Mouse (Mus musculus): Measurements from ENCODE around the gene Eri2. TPM values are rescaled to one million over a fixed set of nuclear protein-coding genes. Genes with fewer than 3 reads are reported as not detected.
"Not testable (repeated sequence)": the region's sequence is repeated elsewhere in the genome, so short reads cannot be mapped to it uniquely, and the experiment has no call there.

The Eri2 gene
- polyA plus RNA-seq, 1 experiment from 2014 or later, result 36.5 TPM

DNA sequence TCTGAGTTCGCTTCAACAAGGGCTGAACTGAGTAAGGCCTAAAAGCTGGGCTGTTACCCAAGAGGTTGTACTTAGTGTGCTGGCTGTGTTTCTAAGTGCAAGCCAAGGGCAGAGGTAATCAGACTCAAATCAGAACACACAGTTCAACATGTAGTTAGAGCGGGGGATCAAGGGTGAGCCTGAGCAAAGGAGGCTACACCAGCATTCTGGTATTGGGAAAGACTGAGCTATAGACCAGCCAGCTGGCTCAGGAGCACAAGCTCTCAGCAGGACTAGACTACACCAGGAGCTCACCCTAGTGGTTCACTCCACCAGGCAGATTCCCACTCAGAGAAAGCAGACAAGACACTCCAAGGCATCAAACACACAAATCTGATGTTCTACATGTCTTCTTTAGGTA is 10.4 kb downstream of the Eri2 start:
- WGBS, result 93% methylated on average over 2 of the region's 2 CpGs
- Histone ChIP-seq H3K4me1 (no peaks in the 10 kb centered on the region), H3K4me3 (replicated peaks) (no peak overlapping the region), H3K27me3 (no peaks in the 10 kb centered on the region), H3K9ac (no peak overlapping the region), H3K4me2 (no peak overlapping the region), H3K27ac (no peak overlapping the region), H3K36me3 (replicated peaks) (peaks cover 53% of the 10 kb centered on the region), H3K9me3 (no peaks in the 10 kb centered on the region)
- ATAC-seq (ENCODE audit: low FRiP score), result no peak

DNA sequence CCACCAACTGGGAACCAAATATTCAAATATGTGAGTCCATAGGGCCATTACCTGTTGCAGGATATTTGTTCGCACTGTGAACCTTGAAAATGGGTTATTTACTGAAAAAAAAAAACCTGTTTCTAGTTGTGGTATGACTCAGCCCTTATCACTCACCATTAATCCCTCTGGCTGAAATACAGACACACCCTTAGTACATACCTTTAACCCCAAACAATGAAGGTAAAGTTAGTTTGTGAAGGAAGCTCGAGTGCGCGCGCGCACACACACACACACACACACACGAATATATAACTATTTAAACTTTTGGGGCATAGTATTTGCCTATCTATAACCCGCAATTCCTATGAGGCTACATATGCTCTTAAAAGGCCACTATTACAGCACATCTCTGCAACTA is 24.0 kb downstream of the Eri2 start:
- Histone ChIP-seq H3K9me3 (no peaks in the 10 kb centered on the region), H3K27me3 (no peaks in the 10 kb centered on the region), H3K27ac (no peak overlapping the region), H3K4me2 (no peak overlapping the region), H3K9ac (no peak overlapping the region), H3K36me3 (replicated peaks) (no peaks in the 10 kb centered on the region), H3K4me3 (replicated peaks) (no peak overlapping the region), H3K4me1 (no peaks in the 10 kb centered on the region)
- WGBS, result 94% methylated on average over 8 of the region's 8 CpGs
- ATAC-seq (ENCODE audit: low FRiP score), result no peak

DNA sequence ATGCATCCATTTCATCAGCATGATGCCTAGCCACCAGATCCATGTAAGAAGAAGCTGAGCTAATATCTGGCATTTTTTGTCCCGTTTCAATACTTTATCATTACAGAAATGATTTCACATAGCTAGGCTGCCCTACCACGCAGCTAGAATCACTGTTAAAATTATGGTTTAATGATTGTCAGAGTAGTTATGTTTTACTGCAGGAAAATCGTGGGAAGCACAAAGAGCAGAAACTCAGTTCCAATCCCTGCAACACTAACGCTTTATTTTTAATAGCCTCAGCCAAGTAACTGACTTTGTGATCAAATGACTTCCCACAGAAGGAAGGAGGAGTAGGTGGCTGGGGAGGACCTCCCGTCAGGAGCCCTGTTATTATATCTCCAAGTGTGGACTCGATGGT is 26.9 kb downstream of the Eri2 start:
- no peak overlapping the region for H3K9ac ChIP-seq
- no peak overlapping the region for H3K4me2 ChIP-seq
- H3K9me3 ChIP-seq, result no peaks in the 10 kb centered on the region
- no peak overlapping the region for H3K27ac ChIP-seq
- no peak overlapping the region for H3K4me3 ChIP-seq (replicated peaks)
- ATAC-seq (ENCODE audit: low FRiP score), result no peak
- no peaks in the 10 kb centered on the region for H3K36me3 ChIP-seq (replicated peaks)
- WGBS, result 92% methylated on average over 6 of the region's 6 CpGs
- H3K4me1 ChIP-seq, result no peaks in the 10 kb centered on the region
- H3K27me3 ChIP-seq, result no peaks in the 10 kb centered on the region

DNA sequence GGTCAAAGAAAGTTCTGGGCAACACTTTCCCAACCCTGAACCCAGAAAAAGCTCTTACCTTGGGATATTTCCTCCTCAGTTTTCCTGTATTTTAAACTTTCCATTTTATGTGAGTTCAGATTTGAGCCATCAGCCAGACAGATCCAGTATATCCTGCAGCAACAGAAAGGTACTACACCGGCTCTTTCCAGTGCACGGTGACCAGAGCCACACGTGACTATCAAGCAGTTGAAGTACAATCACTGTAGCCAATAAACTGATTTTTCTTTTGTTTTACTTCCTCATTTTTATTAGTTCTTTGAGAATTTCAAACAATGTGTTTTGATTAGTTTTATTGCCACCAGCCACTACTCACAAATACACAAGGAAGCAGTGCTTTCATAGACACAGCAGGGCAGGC is 29.5 kb downstream of the Eri2 start:
- Histone ChIP-seq H3K36me3 (replicated peaks) (no peaks in the 10 kb centered on the region), H3K9me3 (no peaks in the 10 kb centered on the region), H3K9ac (no peak overlapping the region), H3K27me3 (no peaks in the 10 kb centered on the region), H3K4me1 (no peaks in the 10 kb centered on the region), H3K27ac (no peak overlapping the region), H3K4me3 (replicated peaks) (no peak overlapping the region), H3K4me2 (no peak overlapping the region)
- no peak for ATAC-seq (ENCODE audit: low FRiP score)
- WGBS, result 92% methylated on average over 3 of the region's 3 CpGs

DNA sequence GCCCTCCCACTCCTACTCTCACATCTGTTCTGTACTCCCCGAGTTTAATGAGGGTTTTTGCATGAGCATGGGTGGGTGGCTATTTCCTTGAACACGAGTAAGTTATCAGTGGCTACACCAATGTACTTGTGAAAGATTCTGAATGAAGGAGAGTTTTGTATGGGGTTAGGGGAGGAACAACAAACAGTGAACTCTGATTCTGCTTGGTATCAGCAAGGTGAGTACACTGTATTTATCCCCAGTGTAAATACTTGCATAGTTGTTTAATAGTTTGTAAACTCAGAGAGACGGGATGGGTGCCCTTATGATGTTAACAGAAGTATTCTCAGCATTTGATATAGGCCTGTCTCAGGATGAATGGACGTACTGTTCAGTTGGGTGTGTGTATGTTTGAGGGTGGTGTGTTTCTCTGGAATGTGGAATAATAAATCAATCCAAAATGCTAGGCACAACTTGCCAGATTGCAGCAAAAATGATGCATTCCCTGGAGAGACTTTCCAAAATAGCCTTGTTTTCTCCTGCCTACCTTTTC is 31.6 kb downstream of the Eri2 start:
- Histone ChIP-seq H3K9me3 (no peaks in the 10 kb centered on the region), H3K27me3 (no peaks in the 10 kb centered on the region), H3K27ac (no peak overlapping the region), H3K36me3 (replicated peaks) (no peaks in the 10 kb centered on the region), H3K4me3 (replicated peaks) (no peak overlapping the region), H3K4me2 (no peak overlapping the region), H3K9ac (no peak overlapping the region), H3K4me1 (no peaks in the 10 kb centered on the region)
- no peak for ATAC-seq (ENCODE audit: low FRiP score)
- WGBS, result 75% methylated on average over 4 of the region's 4 CpGs

DNA sequence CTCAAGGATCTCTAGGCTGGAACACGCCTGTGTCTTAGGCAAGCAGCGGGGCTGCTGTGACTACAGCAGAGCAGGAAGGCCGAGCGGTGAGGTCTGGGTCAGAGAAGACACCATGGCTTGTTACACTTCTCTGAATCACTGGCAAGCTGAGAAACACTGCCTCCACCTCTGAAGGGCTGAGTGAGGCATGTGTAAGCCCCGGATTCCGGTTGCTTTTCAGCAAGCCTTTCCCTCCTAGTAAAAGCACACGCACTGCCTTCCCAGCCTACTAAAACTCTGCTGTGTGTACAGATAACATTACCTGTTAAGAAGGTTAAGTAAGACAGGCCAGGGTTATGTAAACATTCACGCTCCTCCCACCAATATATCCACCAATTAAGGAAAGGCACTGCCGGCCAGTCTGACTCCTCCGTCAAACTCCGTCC is 33.3 kb downstream of the Eri2 start, which contains the start of gene Acsm3:
Gene Acsm3 (plus strand): TSS at position 397 of the 425 bp plus-strand sequence.
- H3K9me3 ChIP-seq, result no peaks in the 10 kb centered on the region
- no peak within 1 kb of the TSS for H3K4me3 ChIP-seq (replicated peaks)
- H3K27me3 ChIP-seq, result no peaks in the 10 kb centered on the region
- H3K27ac ChIP-seq, result no peak within 1 kb of the TSS
- no peak within 1 kb of the TSS for H3K4me2 ChIP-seq
- H3K4me1 ChIP-seq, result no peaks in the 10 kb centered on the region
- H3K9ac ChIP-seq, result no peak within 1 kb of the TSS
- 88% methylated on average over 11 of the region's 11 CpGs for WGBS
- no peak for ATAC-seq (ENCODE audit: low FRiP score)
- no peaks in the 10 kb centered on the region for H3K36me3 ChIP-seq (replicated peaks)

DNA sequence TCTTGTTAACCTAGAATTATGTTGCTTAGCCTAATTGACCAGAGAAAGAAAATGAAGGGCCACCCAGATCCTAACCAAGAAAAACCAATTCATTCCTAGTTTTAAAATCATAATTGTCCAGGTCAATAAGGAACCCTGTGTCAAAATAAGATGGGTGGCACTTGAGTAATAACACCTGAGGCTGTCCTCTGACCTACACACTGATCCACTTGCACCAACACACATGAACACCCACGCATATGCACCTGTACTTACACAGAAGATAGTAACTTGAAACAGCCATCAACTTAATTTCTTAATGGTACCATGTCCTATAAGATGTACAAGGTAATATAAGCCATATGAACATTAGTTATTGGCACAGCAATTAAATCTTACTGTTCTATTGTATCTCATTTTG is 40.2 kb downstream of the Eri2 start:
- Histone ChIP-seq H3K4me2 (no peak overlapping the region), H3K4me1 (no peaks in the 10 kb centered on the region), H3K4me3 (replicated peaks) (no peak overlapping the region), H3K27me3 (no peaks in the 10 kb centered on the region), H3K36me3 (replicated peaks) (no peaks in the 10 kb centered on the region), H3K9ac (no peak overlapping the region), H3K9me3 (no peaks in the 10 kb centered on the region), H3K27ac (no peak overlapping the region)
- ATAC-seq (ENCODE audit: low FRiP score), result no peak
- WGBS, result 88% methylated on average over 1 of the region's 1 CpGs

DNA sequence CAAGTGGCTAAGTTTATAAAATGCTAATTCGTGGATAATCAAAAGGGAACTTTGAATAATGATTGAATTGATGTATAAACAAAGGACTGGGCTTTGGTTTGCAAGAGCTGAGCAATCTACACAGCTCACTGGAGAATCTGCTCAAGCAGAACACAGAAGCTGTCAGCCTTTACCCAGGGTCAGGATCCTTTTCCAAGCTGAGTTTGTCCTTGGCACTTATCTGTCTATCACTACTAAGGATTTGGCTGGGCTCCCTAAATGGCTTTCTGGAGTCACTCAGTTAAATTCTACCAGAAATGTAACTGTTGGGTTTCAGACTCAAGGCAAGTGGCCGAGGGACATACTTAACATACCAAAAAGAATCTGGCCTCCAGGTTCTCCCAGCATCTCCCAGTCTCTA is 43.9 kb downstream of the Eri2 start:
- H3K27me3 ChIP-seq, result no peaks in the 10 kb centered on the region
- H3K36me3 ChIP-seq (replicated peaks), result no peaks in the 10 kb centered on the region
- ATAC-seq (ENCODE audit: low FRiP score), result no peak
- no peak overlapping the region for H3K9ac ChIP-seq
- no peak overlapping the region for H3K4me2 ChIP-seq
- H3K27ac ChIP-seq, result no peak overlapping the region
- no peaks in the 10 kb centered on the region for H3K9me3 ChIP-seq
- H3K4me1 ChIP-seq, result no peaks in the 10 kb centered on the region
- H3K4me3 ChIP-seq (replicated peaks), result no peak overlapping the region
- WGBS, result 69% methylated on average over 2 of the region's 2 CpGs

DNA sequence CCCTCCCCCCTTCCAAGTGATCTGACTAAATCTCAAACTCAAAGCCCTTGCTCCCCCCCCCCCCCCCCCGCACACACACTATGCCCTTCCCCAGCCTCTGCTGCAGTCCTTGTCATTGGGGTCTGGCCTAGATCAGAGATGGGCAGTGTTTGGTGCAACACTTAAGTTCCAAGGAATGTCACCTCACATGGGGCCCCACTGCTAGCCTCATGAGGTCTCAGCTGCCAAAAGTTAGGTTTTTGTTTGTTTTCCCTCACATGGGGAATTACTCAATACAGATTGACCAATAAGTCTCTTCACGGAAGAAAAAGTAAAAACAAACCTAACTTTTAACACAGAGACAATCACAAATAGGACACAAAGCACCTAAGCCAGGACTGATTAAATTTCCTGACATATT is 45.1 kb downstream of the Eri2 start:
- Histone ChIP-seq H3K4me3 (replicated peaks) (no peak overlapping the region), H3K4me1 (peaks cover 7% of the 10 kb centered on the region), H3K36me3 (replicated peaks) (no peaks in the 10 kb centered on the region), H3K4me2 (no peak overlapping the region), H3K27ac (no peak overlapping the region), H3K27me3 (no peaks in the 10 kb centered on the region), H3K9ac (no peak overlapping the region), H3K9me3 (no peaks in the 10 kb centered on the region)
- WGBS, result 83% methylated on average over 1 of the region's 2 CpGs
- ATAC-seq (ENCODE audit: low FRiP score), result no peak

DNA sequence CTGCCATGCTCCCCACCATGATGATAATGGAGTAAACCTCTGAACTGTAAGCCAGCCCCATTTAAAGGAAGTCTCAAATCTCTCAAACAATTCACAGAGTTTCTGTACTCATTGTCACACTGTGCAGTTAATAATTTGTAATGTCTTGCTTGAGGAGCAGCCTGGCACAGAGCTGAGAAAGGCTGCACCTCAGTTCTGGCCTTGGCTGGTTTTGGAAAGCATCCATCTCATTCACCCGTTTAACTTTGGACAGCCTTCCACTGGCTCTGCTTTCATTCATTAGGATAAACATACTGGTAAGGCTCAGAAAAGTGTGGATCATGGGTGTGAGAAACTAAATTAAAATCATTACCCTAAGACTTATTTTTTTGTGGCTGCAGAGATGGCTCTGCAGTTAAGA is 48.0 kb downstream of the Eri2 start:
- Histone ChIP-seq H3K9me3 (no peaks in the 10 kb centered on the region), H3K9ac (no peak overlapping the region), H3K27me3 (no peaks in the 10 kb centered on the region), H3K4me1 (peaks cover 7% of the 10 kb centered on the region), H3K36me3 (replicated peaks) (no peaks in the 10 kb centered on the region), H3K4me2 (no peak overlapping the region), H3K4me3 (replicated peaks) (no peak overlapping the region), H3K27ac (no peak overlapping the region)
- no peak for ATAC-seq (ENCODE audit: low FRiP score)
- WGBS, result 97% methylated on average over 1 of the region's 1 CpGs

DNA sequence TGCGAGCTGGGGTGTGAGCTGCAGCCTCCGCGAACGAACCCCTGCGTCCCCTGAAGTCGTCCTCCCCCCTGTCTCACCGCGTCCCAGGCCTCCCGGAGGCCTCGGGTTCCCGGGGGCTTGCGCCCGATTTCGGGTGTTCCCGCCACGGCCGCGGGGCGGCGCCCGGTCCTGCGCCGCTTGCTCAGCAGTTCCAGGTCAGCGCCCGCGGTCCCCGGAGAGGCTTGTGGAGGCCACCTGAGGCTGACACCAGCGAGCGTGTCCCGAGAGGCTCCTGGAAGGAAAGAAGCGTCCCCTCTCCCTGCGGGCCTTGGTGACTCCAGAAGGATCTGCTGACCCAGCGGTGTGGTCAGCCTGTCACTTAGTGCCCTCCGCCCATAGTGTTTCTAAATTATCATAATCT is 49.5 kb downstream of the Eri2 start:
- no peaks in the 10 kb centered on the region for H3K27me3 ChIP-seq
- H3K9me3 ChIP-seq, result no peaks in the 10 kb centered on the region
- peak overlapping the region; percentile 45 for H3K4me2 ChIP-seq
- peak overlapping the region; percentile 10 for H3K4me3 ChIP-seq (replicated peaks)
- H3K27ac ChIP-seq, result no peak overlapping the region
- H3K4me1 ChIP-seq, result peaks cover 7% of the 10 kb centered on the region
- no peaks in the 10 kb centered on the region for H3K36me3 ChIP-seq (replicated peaks)
- H3K9ac ChIP-seq, result no peak overlapping the region
- 7% methylated on average over 34 of the region's 34 CpGs for WGBS
- ATAC-seq (ENCODE audit: low FRiP score), result no peak

DNA sequence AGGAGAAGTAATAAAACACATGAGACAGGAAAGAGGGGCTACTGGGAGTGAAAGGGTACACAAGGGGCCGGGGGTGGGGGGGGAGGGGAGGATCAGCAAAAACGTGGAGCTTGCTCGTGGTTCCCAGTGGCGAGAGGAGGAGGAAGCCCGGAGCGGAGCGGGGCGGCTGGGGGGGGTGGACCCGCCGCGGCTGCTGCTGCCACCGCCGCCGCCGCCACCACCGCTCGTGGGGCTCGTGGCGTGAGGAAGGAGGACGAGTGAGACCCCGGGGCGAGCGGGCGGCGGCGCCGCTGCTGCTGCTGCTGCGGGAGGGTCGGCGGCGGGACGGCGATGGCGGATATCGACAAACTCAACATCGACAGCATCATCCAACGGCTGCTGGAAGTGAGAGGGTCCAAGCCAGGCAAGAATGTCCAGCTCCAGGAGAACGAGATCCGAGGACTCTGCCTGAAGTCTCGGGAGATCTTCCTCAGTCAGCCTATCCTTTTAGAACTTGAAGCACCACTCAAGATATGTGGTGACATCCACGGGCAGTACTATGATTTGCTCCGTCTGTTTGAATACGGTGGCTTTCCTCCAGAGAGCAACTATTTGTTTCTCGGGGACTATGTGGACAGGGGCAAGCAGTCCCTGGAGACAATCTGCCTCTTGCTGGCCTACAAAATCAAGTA is 53.9 kb downstream of the Eri2 start:
- H3K9me3 ChIP-seq, H3K27me3 ChIP-seq: not testable (repeated sequence)

DNA sequence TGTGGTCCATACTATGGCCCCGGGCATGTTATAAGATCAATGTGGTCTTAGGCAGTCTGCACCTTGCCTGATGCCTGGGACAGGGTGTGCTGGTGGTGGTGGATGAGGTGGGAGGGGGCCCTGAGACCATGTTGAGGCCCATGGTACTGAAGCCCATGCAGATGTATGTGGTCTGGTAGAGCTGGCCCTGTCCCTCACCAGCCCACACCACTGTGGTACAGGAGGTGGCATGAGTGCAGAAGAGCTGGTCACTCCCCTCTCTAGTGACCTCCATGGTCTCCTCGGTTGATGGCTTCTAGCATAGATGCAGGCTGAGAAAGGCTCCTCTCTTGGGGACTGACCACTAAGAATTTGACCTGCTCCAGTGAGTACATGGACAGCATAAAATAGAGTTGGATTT is 55.0 kb downstream of the Eri2 start:
- Histone ChIP-seq H3K4me2 (no peak overlapping the region), H3K9me3 (0 out of 2 replicates have a peak, but pooled peaks cover 3% of the 10 kb centered on the region), H3K4me3 (replicated peaks) (no peak overlapping the region), H3K36me3 (replicated peaks) (no peaks in the 10 kb centered on the region), H3K4me1 (no peaks in the 10 kb centered on the region), H3K27ac (no peak overlapping the region), H3K9ac (no peak overlapping the region), H3K27me3 (no peaks in the 10 kb centered on the region)
- WGBS, result 87% methylated on average over 2 of the region's 2 CpGs
- no peak for ATAC-seq (ENCODE audit: low FRiP score)

More for the DNA sequence above, 53.9 kb downstream of the Eri2 start:
- Histone ChIP-seq H3K4me2 (peak overlapping the region; percentile 50), H3K9ac (peak overlapping the region; percentile 44; the same call in 1 of the 2 replicates), H3K4me3 (replicated peaks) (peak overlapping the region; percentile 40)
- H3K4me1 ChIP-seq; H3K36me3 ChIP-seq (replicated peaks); H3K27ac ChIP-seq: not testable (repeated sequence)
- 4% methylated on average over 33 of the region's 44 CpGs for WGBS
- peak; percentile 67 for ATAC-seq (ENCODE audit: low FRiP score)

All from forebrain, embryonic 12.5 days (tissue).